Mouse (Mus musculus): ENCODE data around the gene Prkaca.

Gene Prkaca

GRCm38 (mm10) chr8:83967701-83968100, 5.1 kb upstream of the Prkaca start:
- TF ChIP-seq CTCF (conservative IDR thresholded peaks at IDR 0.05; ENCODE audit: low read length), result no peak
- TF ChIP-seq NANOG (IDR thresholded peaks at IDR 0.05; ENCODE audit: borderline replicate concordance, low read length), result no peak
- no peak for TF ChIP-seq POU5F1 (IDR thresholded peaks at IDR 0.05; ENCODE audit: borderline replicate concordance, low read length)
- Histone ChIP-seq H3K9me3 (ENCODE audit: low read length) (no peaks in the 10 kb centered on the region), H3K4me3 (replicated peaks; ENCODE audit: low read length) (no peak overlapping the region), H3K36me3 (ENCODE audit: insufficient read depth, low read length) (peaks cover 72% of the 10 kb centered on the region), H3K27me3 (ENCODE audit: insufficient read depth, low read length) (no peaks in the 10 kb centered on the region), H3K4me1 (replicated peaks; ENCODE audit: low read depth, low read length) (peaks cover 14% of the 10 kb centered on the region)

- no peak overlapping the region for H3K4me3 ChIP-seq (replicated peaks; ENCODE audit: low read length)
- peaks cover 43% of the 10 kb centered on the region for H3K36me3 ChIP-seq (ENCODE audit: insufficient read depth, low read length)
- H3K4me1 ChIP-seq (replicated peaks; ENCODE audit: low read depth, low read length), result peaks cover 30% of the 10 kb centered on the region
- no peaks in the 10 kb centered on the region for H3K9me3 ChIP-seq (ENCODE audit: low read length)
- H3K27me3 ChIP-seq (ENCODE audit: insufficient read depth, low read length), result no peaks in the 10 kb centered on the region
- no peak for TF ChIP-seq NANOG (IDR thresholded peaks at IDR 0.05; ENCODE audit: borderline replicate concordance, low read length)
- TF ChIP-seq CTCF (conservative IDR thresholded peaks at IDR 0.05; ENCODE audit: low read length), result no peak
- TF ChIP-seq POU5F1 (IDR thresholded peaks at IDR 0.05; ENCODE audit: borderline replicate concordance, low read length), result no peak
Measured at GRCm38 (mm10) chr8:83971121-83971520, 1.7 kb upstream of the Prkaca start.

- Histone ChIP-seq H3K4me3 (replicated peaks; ENCODE audit: low read length) (peak overlapping the region; percentile 90), H3K36me3 (ENCODE audit: insufficient read depth, low read length) (peaks cover 39% of the 10 kb centered on the region), H3K9me3 (ENCODE audit: low read length) (no peaks in the 10 kb centered on the region), H3K4me1 (replicated peaks; ENCODE audit: low read depth, low read length) (peaks cover 30% of the 10 kb centered on the region), H3K27me3 (ENCODE audit: insufficient read depth, low read length) (no peaks in the 10 kb centered on the region)
- TF ChIP-seq CTCF (conservative IDR thresholded peaks at IDR 0.05; ENCODE audit: low read length) (no peak), NANOG (IDR thresholded peaks at IDR 0.05; ENCODE audit: borderline replicate concordance, low read length) (no peak), POU5F1 (IDR thresholded peaks at IDR 0.05; ENCODE audit: borderline replicate concordance, low read length) (no peak)
Measured at GRCm38 (mm10) chr8:83971661-83972060, 1.1 kb upstream of the Prkaca start.

- no peaks in the 10 kb centered on the region for H3K9me3 ChIP-seq (ENCODE audit: low read length)
- H3K4me1 ChIP-seq (replicated peaks; ENCODE audit: low read depth, low read length), result peaks cover 43% of the 10 kb centered on the region
- H3K36me3 ChIP-seq (ENCODE audit: insufficient read depth, low read length), result peaks cover 22% of the 10 kb centered on the region
- TF ChIP-seq NANOG (IDR thresholded peaks at IDR 0.05; ENCODE audit: borderline replicate concordance, low read length) (no peak), POU5F1 (IDR thresholded peaks at IDR 0.05; ENCODE audit: borderline replicate concordance, low read length) (no peak), CTCF (conservative IDR thresholded peaks at IDR 0.05; ENCODE audit: low read length) (no peak)
- no peaks in the 10 kb centered on the region for H3K27me3 ChIP-seq (ENCODE audit: insufficient read depth, low read length)
- peak overlapping the region; percentile 90 for H3K4me3 ChIP-seq (replicated peaks; ENCODE audit: low read length)
Measured at GRCm38 (mm10) chr8:83973161-83974031, 603 bp downstream of the Prkaca start.

- Histone ChIP-seq H3K9me3 (ENCODE audit: low read length) (no peaks in the 10 kb centered on the region), H3K4me3 (replicated peaks; ENCODE audit: low read length) (no peak overlapping the region), H3K27me3 (ENCODE audit: insufficient read depth, low read length) (no peaks in the 10 kb centered on the region), H3K36me3 (ENCODE audit: insufficient read depth, low read length) (peaks cover 16% of the 10 kb centered on the region), H3K4me1 (replicated peaks; ENCODE audit: low read depth, low read length) (peaks cover 43% of the 10 kb centered on the region)
- TF ChIP-seq POU5F1 (IDR thresholded peaks at IDR 0.05; ENCODE audit: borderline replicate concordance, low read length) (no peak), CTCF (conservative IDR thresholded peaks at IDR 0.05; ENCODE audit: low read length) (no peak), NANOG (IDR thresholded peaks at IDR 0.05; ENCODE audit: borderline replicate concordance, low read length) (no peak)
Measured at GRCm38 (mm10) chr8:83974521-83974920, 1.7 kb downstream of the Prkaca start.

- Histone ChIP-seq H3K4me1 (replicated peaks; ENCODE audit: low read depth, low read length) (peaks cover 42% of the 10 kb centered on the region), H3K4me3 (replicated peaks; ENCODE audit: low read length) (no peak overlapping the region), H3K9me3 (ENCODE audit: low read length) (no peaks in the 10 kb centered on the region), H3K27me3 (ENCODE audit: insufficient read depth, low read length) (no peaks in the 10 kb centered on the region), H3K36me3 (ENCODE audit: insufficient read depth, low read length) (peaks cover 24% of the 10 kb centered on the region)
- TF ChIP-seq CTCF (conservative IDR thresholded peaks at IDR 0.05; ENCODE audit: low read length) (peak; percentile 25; the same call in 1 of the 2 replicates), POU5F1 (IDR thresholded peaks at IDR 0.05; ENCODE audit: borderline replicate concordance, low read length) (no peak)
Measured at GRCm38 (mm10) chr8:83976101-83976630, 3.4 kb downstream of the Prkaca start.

GRCm38 (mm10) chr8:83976779-83977350, 4.1 kb downstream of the Prkaca start:
- H3K4me3 ChIP-seq (replicated peaks; ENCODE audit: low read length), result no peak overlapping the region
- H3K9me3 ChIP-seq (ENCODE audit: low read length), result no peaks in the 10 kb centered on the region
- peaks cover 35% of the 10 kb centered on the region for H3K4me1 ChIP-seq (replicated peaks; ENCODE audit: low read depth, low read length)
- TF ChIP-seq POU5F1 (IDR thresholded peaks at IDR 0.05; ENCODE audit: borderline replicate concordance, low read length) (no peak), CTCF (conservative IDR thresholded peaks at IDR 0.05; ENCODE audit: low read length) (peak; percentile 18; the same call in 1 of the 2 replicates)
- no peaks in the 10 kb centered on the region for H3K27me3 ChIP-seq (ENCODE audit: insufficient read depth, low read length)
- peaks cover 28% of the 10 kb centered on the region for H3K36me3 ChIP-seq (ENCODE audit: insufficient read depth, low read length)

GRCm38 (mm10) chr8:83977646-83978045, 4.9 kb downstream of the Prkaca start:
- peaks cover 33% of the 10 kb centered on the region for H3K4me1 ChIP-seq (replicated peaks; ENCODE audit: low read depth, low read length)
- no peak overlapping the region for H3K4me3 ChIP-seq (replicated peaks; ENCODE audit: low read length)
- no peaks in the 10 kb centered on the region for H3K27me3 ChIP-seq (ENCODE audit: insufficient read depth, low read length)
- TF ChIP-seq CTCF (conservative IDR thresholded peaks at IDR 0.05; ENCODE audit: low read length) (no peak), NANOG (IDR thresholded peaks at IDR 0.05; ENCODE audit: borderline replicate concordance, low read length) (no peak), POU5F1 (IDR thresholded peaks at IDR 0.05; ENCODE audit: borderline replicate concordance, low read length) (no peak)
- H3K9me3 ChIP-seq (ENCODE audit: low read length), result no peaks in the 10 kb centered on the region
- H3K36me3 ChIP-seq (ENCODE audit: insufficient read depth, low read length), result peaks cover 33% of the 10 kb centered on the region

Measured in E14TG2a.4 (cell line).